Mouse (Mus musculus): ENCODE results near the gene Pmel.
"Not testable (repeated sequence)": the region's sequence is repeated elsewhere in the genome, so short reads cannot be mapped to it uniquely, and the experiment has no call there.

The Pmel gene

GRCm38 (mm10) chr10:128702328-128703007 is 1.5 kb upstream of the Pmel start:
- no peak for DNase-seq (ENCODE audit: extremely low read depth, low read depth, low spot score)

DNA sequence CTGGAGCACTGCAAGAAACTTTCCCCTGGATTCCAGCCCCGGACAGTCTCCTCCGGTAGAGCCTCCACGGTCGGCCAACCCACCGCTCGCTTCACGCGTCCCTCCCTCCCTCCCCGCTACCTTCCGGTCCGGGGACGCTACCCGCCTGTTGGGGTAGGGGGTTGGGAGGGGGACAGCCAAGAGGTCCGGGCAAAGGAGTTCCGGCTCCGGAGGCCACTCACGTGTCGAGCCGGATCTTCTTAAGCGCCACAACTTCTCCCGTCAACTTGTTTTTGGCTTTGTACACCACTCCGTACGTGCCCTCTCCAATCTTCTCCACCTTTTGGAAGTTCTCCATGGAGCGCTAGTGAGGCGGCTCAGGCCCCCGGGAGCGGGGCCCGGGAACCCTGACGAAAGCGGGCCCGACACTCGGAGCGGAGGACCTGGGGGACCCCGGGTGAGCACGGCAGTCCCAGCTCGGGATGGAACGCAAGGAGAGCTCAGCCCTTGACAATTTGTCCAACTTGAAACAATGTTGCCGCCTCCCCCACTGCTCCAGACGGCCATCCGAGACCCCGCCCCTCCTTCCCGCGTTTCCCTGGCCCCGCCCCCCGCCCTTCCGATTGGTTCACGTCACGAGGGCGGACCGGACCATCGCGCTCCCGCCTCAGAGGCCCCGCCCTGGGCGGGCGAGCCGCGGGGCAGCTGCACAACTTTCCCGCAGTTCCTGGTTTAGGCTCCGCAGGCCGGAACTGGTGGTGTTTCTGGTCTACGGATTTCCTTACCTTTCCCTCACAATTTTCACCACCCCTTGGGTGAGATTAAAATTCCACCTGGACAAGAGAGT is 709 bp downstream of the Pmel start, which contains the start of gene Cdk2:
TSS of gene Cdk2 (minus strand) at position 541 of the 826 bp plus-strand sequence.
- DNase-seq (ENCODE audit: extremely low read depth, low read depth, low spot score) = no peak

DNA sequence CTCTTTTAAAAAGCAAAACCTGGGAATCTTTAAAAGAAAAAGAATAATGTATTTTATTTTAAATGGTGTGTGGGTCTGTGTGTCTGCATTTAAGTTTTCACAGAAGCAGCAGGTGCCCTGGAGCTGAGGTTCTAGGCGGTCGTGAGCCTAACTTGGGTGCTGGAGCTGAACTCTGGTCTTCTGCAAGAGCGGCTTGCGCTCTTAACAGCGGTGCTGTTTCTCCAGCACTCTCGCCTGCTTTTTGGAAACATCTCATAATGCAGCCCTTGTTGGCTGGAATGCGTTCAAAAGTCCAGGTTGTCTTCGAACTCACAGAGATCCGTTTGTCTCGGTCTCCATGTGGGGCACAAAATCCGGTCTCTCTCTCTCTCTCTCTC is 1.3 kb downstream of the Pmel start:
- no peak for DNase-seq (ENCODE audit: extremely low read depth, low read depth, low spot score)

DNA sequence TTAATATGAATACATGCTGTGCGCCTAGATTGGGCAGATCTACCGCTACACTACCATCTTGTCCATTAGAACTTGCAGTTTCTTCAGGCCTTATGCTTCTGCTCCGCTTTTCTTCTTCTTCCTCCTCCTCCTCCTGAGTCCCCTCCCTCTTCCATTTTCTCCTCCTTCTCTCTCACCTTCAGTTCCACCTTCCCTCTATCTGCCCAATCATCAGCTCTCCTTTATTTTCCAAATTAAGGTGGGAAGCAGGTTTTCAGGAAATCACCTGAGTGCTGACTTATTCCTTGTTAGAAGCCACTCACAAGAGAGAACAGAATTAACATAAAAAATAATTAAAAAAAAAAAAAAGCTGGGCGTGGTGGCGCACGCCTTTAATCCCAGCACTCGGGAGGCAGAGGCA is 7.3 kb downstream of the Pmel start:
- DNase-seq (ENCODE audit: extremely low read depth, low read depth, low spot score) = not testable (repeated sequence)

DNA sequence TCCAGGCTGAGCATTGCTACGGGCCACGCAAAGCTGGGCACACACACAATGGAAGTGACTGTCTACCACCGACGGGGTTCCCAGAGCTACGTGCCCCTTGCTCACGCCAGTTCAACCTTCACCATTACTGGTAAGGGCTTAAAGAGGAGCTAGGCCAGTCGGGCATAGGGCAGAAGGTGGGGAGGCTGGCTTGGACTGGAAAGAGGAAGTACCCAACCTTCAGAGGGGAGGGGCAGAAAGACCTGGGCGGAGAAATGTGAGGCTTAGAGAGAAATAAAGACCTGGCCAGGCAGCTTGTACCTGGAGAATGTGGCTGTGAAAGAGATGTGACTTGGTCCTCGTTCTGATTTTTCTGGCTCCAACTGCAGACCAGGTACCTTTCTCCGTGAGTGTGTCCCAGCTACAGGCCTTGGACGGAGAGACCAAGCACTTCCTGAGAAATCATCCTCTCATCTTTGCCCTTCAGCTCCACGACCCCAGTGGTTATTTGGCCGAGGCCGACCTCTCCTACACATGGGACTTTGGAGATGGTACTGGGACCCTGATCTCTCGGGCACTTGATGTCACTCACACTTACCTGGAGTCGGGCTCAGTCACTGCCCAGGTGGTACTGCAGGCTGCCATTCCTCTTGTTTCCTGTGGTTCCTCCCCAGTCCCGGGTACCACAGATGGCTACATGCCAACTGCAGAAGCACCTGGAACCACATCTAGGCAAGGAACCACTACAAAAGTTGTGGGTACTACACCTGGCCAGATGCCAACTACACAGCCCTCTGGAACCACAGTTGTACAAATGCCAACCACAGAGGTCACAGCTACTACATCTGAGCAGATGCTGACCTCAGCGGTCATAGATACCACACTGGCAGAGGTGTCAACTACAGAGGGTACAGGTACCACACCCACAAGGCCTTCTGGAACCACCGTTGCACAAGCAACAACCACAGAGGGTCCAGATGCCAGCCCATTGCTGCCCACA is 11.9 kb downstream of the Pmel start:
- DNase-seq (ENCODE audit: extremely low read depth, low read depth, low spot score) = no peak

- DNase-seq (ENCODE audit: extremely low read depth, low read depth, low spot score) = not testable (repeated sequence)
These were observed 21.5 kb downstream of the Pmel start for GRCm38 (mm10) chr10:128725466-128725865.

DNA sequence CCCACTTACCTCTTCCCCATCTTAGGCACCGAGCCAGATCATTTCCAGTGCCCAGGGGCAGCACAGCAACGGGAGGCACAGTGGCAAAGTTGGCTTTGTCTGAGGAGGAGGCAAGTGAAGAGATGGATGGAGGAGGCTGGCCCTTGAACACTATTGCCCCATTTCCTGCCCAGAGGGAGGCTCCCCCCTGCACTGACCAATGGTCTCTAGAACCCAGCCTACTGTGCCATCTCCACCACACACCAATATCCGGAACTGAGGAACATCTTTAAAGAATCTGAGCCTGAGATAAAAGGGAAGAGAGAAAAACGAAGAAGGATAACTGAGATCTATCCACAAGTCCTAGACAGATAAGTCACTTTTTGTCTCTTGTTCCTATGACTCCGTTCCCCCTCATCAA is 24.1 kb downstream of the Pmel start:
- no peak for DNase-seq (ENCODE audit: extremely low read depth, low read depth, low spot score)

- DNase-seq (ENCODE audit: extremely low read depth, low read depth, low spot score) = no peak
These were observed 27.0 kb downstream of the Pmel start for GRCm38 (mm10) chr10:128731002-128731433.

DNA sequence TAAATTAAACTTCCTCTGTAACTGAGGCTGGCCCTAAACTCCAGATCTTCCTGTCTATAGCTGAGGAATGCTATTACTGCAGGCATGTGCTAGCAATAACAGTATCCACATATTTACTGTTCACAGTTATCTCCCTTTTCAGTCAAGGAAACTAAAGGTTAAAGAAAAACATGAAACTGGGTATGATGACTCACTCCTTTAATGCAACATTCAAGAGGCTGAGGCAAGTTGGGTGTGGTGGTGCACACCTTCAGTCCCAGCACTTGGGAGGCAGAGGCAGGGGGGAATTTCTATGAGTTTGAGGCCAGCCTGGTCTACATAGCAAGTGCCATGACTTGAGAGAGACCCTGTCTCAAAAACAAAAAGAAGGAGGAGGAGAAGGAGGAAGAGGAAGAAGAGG is 28.0 kb downstream of the Pmel start:
- DNase-seq (ENCODE audit: extremely low read depth, low read depth, low spot score) = no peak

GRCm38 (mm10) chr10:128737435-128737834 is 33.4 kb downstream of the Pmel start:
- DNase-seq (ENCODE audit: extremely low read depth, low read depth, low spot score) = no peak

GRCm38 (mm10) chr10:128740296-128740695 is 36.3 kb downstream of the Pmel start:
- DNase-seq (ENCODE audit: extremely low read depth, low read depth, low spot score) = no peak

- no peak for DNase-seq (ENCODE audit: extremely low read depth, low read depth, low spot score)
These were observed 38.6 kb downstream of the Pmel start for GRCm38 (mm10) chr10:128742616-128743015.

GRCm38 (mm10) chr10:128743235-128743634 is 39.2 kb downstream of the Pmel start:
- no peak for DNase-seq (ENCODE audit: extremely low read depth, low read depth, low spot score)

GRCm38 (mm10) chr10:128743791-128744191 is 39.8 kb downstream of the Pmel start:
- DNase-seq (ENCODE audit: extremely low read depth, low read depth, low spot score) = no peak

DNA sequence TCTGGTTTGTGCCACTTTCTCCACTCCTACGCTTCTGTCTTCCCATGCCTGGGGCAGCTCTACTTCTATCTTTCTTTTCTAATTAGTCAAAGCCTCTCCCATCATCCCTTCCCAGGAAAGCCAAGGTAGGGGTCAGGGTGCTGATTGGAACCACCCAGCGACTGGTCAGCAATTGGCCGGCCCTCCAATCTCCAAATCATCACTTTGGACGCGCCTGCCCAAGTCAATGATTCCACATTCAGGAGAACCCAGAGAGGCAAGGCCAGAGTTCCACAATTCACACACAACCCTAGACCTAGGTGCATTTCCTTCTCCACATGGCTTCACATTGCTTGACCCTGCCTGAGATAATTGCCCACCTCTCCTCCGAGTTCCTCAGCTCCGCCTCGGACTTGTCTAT is 40.2 kb downstream of the Pmel start:
- DNase-seq (ENCODE audit: extremely low read depth, low read depth, low spot score) = no peak

DNA sequence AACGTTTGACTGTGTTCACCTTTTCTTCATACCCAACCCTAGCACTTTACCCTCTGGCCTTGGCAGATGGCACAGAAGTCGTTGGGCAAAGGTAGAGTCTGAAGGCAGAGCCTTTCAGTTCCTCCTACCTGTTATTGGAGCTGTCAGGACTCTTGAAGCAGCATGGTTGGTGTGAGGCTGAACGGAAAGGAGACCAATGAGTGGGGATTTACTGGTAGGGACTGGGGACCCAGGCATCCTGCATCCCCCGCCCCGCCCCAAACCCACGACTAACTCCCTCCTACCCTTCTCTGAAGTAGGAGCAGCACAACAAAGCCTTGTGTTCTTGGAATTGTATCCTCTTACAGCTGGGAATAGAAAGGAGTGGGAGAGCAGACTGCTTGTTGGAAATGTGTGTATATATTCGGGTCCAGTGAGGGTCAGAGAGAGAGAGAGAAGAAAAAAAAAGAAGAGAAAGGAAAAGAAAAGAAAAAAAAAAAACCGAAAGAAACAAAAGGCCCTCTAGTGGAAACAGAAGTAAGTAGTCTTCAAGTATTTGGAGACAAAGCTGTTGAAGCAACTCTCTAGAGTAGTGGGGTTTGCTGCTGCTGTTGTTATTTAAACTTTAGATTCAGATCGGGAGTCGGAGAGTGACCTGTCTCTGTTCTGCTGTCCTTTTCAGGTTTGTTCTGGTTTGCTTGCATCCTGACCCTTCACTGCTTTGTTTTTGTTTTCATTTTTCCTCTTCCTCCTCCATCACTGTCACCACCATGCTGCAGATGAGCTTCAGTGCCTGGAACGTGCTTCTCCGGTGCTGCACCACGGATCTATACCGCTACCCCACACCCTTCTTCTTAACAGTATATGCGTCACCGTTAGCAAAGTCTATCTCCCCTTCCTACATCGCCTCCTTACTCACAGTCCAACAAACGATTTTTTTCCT is 40.9 kb downstream of the Pmel start, which contains the start of gene Dgka:
TSS of gene Dgka (minus strand) at position 176 of the 922 bp plus-strand sequence.
- DNase-seq (ENCODE audit: extremely low read depth, low read depth, low spot score) = no peak

- no peak for DNase-seq (ENCODE audit: extremely low read depth, low read depth, low spot score)
These were observed 42.1 kb downstream of the Pmel start for GRCm38 (mm10) chr10:128745946-128746613.

DNA sequence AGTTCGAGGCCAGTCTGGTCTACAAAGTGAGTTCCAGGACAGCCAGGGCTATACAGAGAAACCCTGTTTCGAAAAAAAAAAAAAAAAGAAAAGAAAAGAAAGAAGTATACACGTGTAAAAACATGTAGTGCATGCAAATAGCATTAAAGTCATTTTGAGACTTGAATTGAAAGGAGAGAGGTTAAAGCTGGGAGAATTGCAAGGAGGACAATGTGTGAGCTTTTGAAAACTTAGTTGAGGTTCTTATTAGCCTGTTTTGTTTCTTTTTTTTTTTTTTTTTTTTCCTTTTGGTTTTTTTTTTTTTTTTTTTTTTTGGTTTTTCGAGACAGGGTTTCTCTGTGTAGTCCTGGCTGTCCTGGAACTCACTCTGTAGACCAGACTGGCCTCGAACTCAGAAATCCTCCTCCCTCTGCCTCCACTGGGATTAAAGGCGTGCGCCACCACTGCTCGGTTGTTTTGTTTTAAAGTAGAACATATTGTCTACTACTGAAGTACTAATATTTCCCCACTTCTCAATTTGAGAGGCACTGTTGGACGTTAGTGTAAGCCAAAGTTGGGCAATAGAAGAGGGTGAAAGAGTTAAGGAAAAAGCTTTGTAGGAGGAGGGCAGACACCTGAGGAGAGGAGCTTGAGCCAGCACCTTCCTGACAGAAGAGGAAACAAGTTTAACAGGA is 43.1 kb downstream of the Pmel start:
- DNase-seq (ENCODE audit: extremely low read depth, low read depth, low spot score) = no peak
